Mouse (Mus musculus) adipose tissue, adult 10 weeks (tissue): ENCODE data around the gene Cercam. TPM values are rescaled to one million over a fixed set of nuclear protein-coding genes. Genes with fewer than 3 reads are reported as not detected.

Experiments used
- polyA plus RNA-seq: library from polyadenylated mRNA; stranded (reverse); fragments of 350-450 nt; fragmentation: Illumina TruSeq; extraction: RNeasy Lipid Tissue Mini Kit (QIAGEN cat#74804); gene quantifications from one replicate; pipeline ENCODE4 v1.2.3, GENCODE M21; 2014; ENCODE audit warnings: low read depth, low replicate concordance

Cercam gene
- 10.8 TPM for polyA plus RNA-seq

DNA sequence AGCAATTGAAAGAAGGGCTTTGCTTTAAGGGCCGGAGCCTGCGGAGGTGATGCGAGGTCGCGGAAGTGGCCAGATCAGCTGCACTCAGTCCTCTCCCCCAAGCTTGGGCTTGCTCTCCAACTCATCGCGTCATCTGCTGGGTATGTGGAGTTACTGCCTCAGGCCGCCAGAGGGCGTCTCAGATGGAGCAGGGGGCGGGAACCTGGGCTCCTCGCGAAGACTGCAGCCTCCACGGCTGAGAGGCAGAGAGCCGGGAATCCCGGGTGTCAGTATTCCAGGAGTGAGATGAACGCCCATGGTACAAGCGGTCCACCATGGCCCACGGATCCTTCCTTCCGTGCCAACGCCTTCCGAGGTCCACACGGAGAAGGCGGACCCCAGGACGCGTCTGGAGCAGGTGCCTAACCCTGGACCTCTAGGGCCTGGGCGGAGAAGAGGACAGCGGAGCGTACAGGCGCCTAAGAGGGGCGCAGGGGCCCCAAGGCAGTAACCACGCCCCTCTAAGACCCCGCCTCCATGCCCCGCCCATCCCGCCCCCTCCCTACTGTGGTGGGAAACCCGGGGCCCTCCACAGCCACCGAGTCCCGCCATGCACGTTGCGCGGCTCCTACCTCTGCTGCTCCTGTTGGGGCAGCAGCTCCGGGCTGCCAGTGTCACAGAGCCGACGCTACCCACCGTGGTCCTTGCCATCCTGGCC is at the start of gene Cercam:
Cercam (plus strand) TSS at position 216 of the 697 bp plus-strand sequence.

DNA sequence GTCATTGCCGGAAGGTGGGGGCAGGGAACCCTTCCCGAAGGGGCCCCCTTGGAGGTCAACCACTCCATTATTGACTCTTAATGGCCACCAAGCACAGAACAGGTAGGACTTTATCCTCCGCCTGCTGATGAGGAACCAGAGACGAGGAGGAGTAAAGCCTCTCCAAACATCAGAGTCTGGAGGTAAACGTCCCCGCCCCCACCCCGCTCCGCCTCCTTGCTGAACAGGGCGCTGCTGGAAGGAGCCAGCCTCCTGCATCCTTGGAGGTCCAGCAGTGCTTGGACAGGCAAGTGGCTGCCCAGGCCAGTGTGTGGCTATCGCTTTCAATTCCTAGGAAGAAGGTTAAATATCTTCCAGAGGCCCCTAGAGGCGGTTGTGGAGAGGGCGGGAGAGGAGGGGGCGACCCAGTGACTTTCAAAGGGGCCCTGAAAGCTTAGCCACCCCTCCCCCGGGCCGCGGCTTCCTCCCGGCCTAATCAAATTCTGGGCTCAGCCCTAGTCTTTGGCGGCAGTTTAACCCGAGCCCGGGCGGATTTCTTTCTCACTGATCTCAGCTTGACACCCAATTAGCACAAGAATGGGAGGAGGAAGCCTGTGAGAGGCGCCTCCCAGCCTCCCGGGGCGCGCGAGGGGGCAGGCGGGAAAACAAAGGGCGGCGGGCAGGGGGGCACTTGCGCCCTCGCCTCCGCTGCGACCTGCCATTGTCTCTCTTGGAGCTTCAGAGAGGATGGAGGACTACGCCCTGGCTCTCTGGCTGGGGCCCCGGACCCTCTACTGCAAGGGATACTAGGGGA is 48.7 kb upstream of the Cercam start, which contains the start of gene Urm1:
Urm1 (plus strand) TSS at position 51 of the 793 bp plus-strand sequence.

DNA sequence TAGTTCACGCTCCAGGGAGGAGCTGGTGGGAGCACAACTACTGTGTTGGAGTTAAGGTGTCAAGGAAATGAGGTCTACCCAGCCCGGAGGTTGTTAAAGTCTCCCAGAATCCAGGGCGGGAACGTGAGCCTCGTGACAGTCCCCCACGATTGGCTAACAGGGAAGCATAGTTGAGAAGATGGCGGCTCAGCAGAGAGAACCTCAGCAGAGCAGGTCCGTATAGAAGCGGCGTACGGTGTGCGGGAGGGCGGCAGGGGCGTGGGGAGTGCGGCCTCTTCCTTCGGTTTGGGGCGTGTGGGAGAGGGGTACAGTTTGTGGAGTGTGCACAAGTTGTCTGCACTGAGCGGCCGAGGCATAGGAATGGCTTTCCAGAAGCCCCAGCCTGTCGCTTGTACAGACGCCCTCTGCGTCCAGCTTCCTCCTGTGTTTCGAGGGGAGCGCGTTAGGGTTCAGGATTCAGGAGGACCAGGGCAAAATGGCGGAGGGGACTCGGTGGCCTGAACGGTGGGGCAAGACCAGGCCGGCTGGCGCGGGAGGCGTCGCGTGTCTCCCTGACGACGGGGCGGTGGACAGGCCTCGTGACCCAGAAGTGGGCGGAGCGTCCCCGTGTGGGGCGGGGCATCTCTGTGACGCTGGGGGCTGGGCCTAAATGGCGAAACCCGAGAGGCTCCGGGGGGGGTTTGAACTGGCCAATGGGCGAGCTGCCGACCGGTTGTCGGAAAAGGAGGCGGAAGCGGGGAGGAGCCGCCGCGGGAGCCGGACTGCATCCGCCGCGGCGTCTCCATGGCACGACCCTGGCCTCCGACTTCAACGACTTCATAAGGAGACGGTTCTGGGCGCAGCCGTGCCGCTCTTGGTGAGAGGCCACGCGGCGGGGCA is 20.3 kb downstream of the Cercam start, which contains the start of gene Odf2:
Odf2 (plus strand) TSS at position 156 of the 879 bp plus-strand sequence.

Other genes with a start within 250 kb of the Cercam start
- gene Rapgef1, start 249.4 kb upstream of the Cercam start, polyA plus RNA-seq = 34.1 TPM
- gene Gm13420, start 117.5 kb upstream of the Cercam start, polyA plus RNA-seq = not detected
- gene Gm13547, start 109.9 kb upstream of the Cercam start, polyA plus RNA-seq = not detected
- 16.5 TPM for gene Coq4, start 81.7 kb upstream of the Cercam start, polyA plus RNA-seq
- 25.3 TPM for gene Trub2, start 80.7 kb upstream of the Cercam start, polyA plus RNA-seq
- 37.2 TPM for gene Slc27a4, start 66.5 kb upstream of the Cercam start, polyA plus RNA-seq
- gene Urm1, start 49.1 kb upstream of the Cercam start, polyA plus RNA-seq = 33.5 TPM
- 115 TPM for gene Odf2, start 20.1 kb downstream of the Cercam start, polyA plus RNA-seq
- gene Gle1, start 66.3 kb downstream of the Cercam start, polyA plus RNA-seq = 26.0 TPM
- 142 TPM for gene Sptan1, start 96.4 kb downstream of the Cercam start, polyA plus RNA-seq
- gene Wdr34, start 179.7 kb downstream of the Cercam start, polyA plus RNA-seq = 31.1 TPM
- 123 TPM for gene Set, start 188.2 kb downstream of the Cercam start, polyA plus RNA-seq
- 7.0 TPM for gene Pkn3, start 208.5 kb downstream of the Cercam start, polyA plus RNA-seq
- gene Zdhhc12, start 224.5 kb downstream of the Cercam start, polyA plus RNA-seq = 20.2 TPM